Mouse (Mus musculus): Measurements from ENCODE around the gene Gm49320.

GRCm38 (mm10) chr8:4213210-4214005 lies 25.3 kb upstream of the Gm49320 start:
- TF ChIP-seq CTCF (IDR thresholded peaks at IDR 0.05; ENCODE audit: low read depth, low read length) (no peak), POLR2AphosphoS5 (IDR thresholded peaks at IDR 0.05; ENCODE audit: insufficient replicate concordance, low read depth, low read length) (no peak), GATA1 (IDR thresholded peaks at IDR 0.05; ENCODE audit: borderline replicate concordance, low read length) (no peak), TAL1 (conservative IDR thresholded peaks at IDR 0.05; ENCODE audit: low read depth, low read length) (no peak)
